Mouse (Mus musculus) cerebellum, adult 2 months (tissue): Measurements from ENCODE around the gene Rnase13.

Source experiments
- CTCF ChIP-seq: fragments of 200-500 bp; IDR thresholded peaks from 2 replicates; pipeline ENCODE4 v1.5.1; 2011; ENCODE audit warnings: low read depth, mild to moderate bottlenecking, control low read depth, low read length, moderate library complexity, borderline replicate concordance; ENCODE audit not compliant: insufficient read depth
- POLR2A ChIP-seq: fragments of 200-500 bp; IDR thresholded peaks from 2 replicates; pipeline ENCODE4 v1.6.1; 2011; ENCODE audit warnings: low read length, control low read depth, borderline replicate concordance; ENCODE audit not compliant: insufficient read depth

GRCm38 (mm10) chr14:51916539-51916938 lies 6.0 kb downstream of the Rnase13 start:
- TF ChIP-seq POLR2A (no peak), CTCF (no peak)
